Mouse (Mus musculus) liver, embryonic 15.5 days (tissue): ENCODE results near the gene P2ry13. TPM values are rescaled to one million over a fixed set of nuclear protein-coding genes. Genes with fewer than 3 reads are reported as not detected.

ENCODE experiments used
- ATAC-seq: fragments of 200-750 bp; cut with Nextera tagmentation; 2 replicates; pipeline ENCODE4 v1.8.0; 2017; ENCODE audit warnings: moderate number of reproducible peaks, mild to moderate bottlenecking, moderate library complexity; ENCODE audit not compliant: insufficient read depth
- H3K27ac ChIP-seq: fragments of 300-500 bp; sonication (generic); replicated peaks from 2 replicates; pipeline ENCODE4 v1.5.1; 2015; ENCODE audit warnings: mild to moderate bottlenecking, inconsistent platforms
- H3K27me3 ChIP-seq: fragments of 300-500 bp; sonication (generic); 2 replicates; pipeline ENCODE4 v1.6.1; 2015; ENCODE audit warnings: mild to moderate bottlenecking, inconsistent platforms
- H3K36me3 ChIP-seq: fragments of 300-500 bp; sonication (generic); replicated peaks from 2 replicates; pipeline ENCODE4 v1.6.1; 2015; ENCODE audit warnings: moderate library complexity, mild to moderate bottlenecking, inconsistent platforms
- H3K4me1 ChIP-seq: fragments of 300-500 bp; sonication (generic); replicated peaks from 2 replicates; pipeline ENCODE4 v1.6.1; 2015; ENCODE audit warnings: inconsistent platforms
- H3K4me2 ChIP-seq: fragments of 300-500 bp; sonication (generic); 2 replicates; pipeline ENCODE4 v1.6.1; 2015; ENCODE audit warnings: moderate library complexity, mild to moderate bottlenecking, inconsistent platforms
- H3K4me3 ChIP-seq: fragments of 300-500 bp; sonication (generic); replicated peaks from 2 replicates; pipeline ENCODE4 v1.5.1; 2015; ENCODE audit warnings: mild to moderate bottlenecking, inconsistent platforms
- H3K9ac ChIP-seq: fragments of 300-500 bp; sonication (generic); 2 replicates; pipeline ENCODE4 v1.6.1; 2015; ENCODE audit warnings: moderate library complexity, mild to moderate bottlenecking, inconsistent platforms
- H3K9me3 ChIP-seq: fragments of 300-500 bp; sonication (generic); replicated peaks from 2 replicates; pipeline ENCODE4 v1.6.1; 2016; ENCODE audit warnings: inconsistent platforms
- WGBS: fragments of 180-500 bp; shearing (Covaris S2); methylation state at CpG from one replicate; pipeline ENCODE4 v1.1.7; 2015; ENCODE audit warnings: mixed read lengths; ENCODE audit not compliant: insufficient replicate concordance; 5-methylcytosine and 5-hydroxymethylcytosine counted together
- polyA plus RNA-seq: library from polyadenylated mRNA; unstranded; fragments of >200 nt; fragmentation: Nextera tagmentation; extraction: Ambion mirVana; gene quantifications from 2 replicates; pipeline ENCODE4 v1.2.1, GENCODE M21; 2015

P2ry13 gene
- polyA plus RNA-seq = 3.2 and 3.8 TPM in 2 replicates

GRCm38 (mm10) chr3:59210727-59211126, at the start of gene P2ry13:
Gene P2ry13, minus strand, starts transcription at chr3:59210882.
- Histone ChIP-seq H3K4me2 (no peak within 1 kb of the TSS), H3K27me3 (no peaks in the 10 kb centered on the region), H3K9ac (no peak within 1 kb of the TSS), H3K9me3 (no peaks in the 10 kb centered on the region), H3K27ac (no peak within 1 kb of the TSS), H3K4me3 (no peak within 1 kb of the TSS), H3K36me3 (no peaks in the 10 kb centered on the region), H3K4me1 (peaks cover 6% of the 10 kb centered on the region; the same call in 1 of the 2 replicates)
- WGBS = 52% methylated on average over 6 of the region's 6 CpGs
- no peak for ATAC-seq

GRCm38 (mm10) chr3:59257740-59258664, 47.3 kb upstream of the P2ry13 start:
- Histone ChIP-seq H3K9me3 (no peaks in the 10 kb centered on the region), H3K36me3 (no peaks in the 10 kb centered on the region), H3K27me3 (no peaks in the 10 kb centered on the region), H3K4me2 (no peak overlapping the region), H3K4me3 (no peak overlapping the region), H3K9ac (no peak overlapping the region), H3K4me1 (no peaks in the 10 kb centered on the region), H3K27ac (no peak overlapping the region)
- WGBS = 69% methylated on average over 20 of the region's 20 CpGs
- no peak for ATAC-seq

GRCm38 (mm10) chr3:59250454-59250853, 39.8 kb upstream of the P2ry13 start:
- H3K4me3 ChIP-seq = no peak overlapping the region
- WGBS = 78% methylated on average over 1 of the region's 1 CpGs
- no peak for ATAC-seq
- H3K27me3 ChIP-seq = no peaks in the 10 kb centered on the region
- H3K27ac ChIP-seq = no peak overlapping the region
- no peak overlapping the region for H3K9ac ChIP-seq
- no peaks in the 10 kb centered on the region for H3K36me3 ChIP-seq
- no peaks in the 10 kb centered on the region for H3K4me1 ChIP-seq
- H3K4me2 ChIP-seq = no peak overlapping the region
- no peaks in the 10 kb centered on the region for H3K9me3 ChIP-seq

- H3K4me3 ChIP-seq = no peak overlapping the region
- no peaks in the 10 kb centered on the region for H3K27me3 ChIP-seq
- no peak for ATAC-seq
- H3K36me3 ChIP-seq = no peaks in the 10 kb centered on the region
- H3K9ac ChIP-seq = no peak overlapping the region
- no peaks in the 10 kb centered on the region for H3K4me1 ChIP-seq
- H3K9me3 ChIP-seq = no peaks in the 10 kb centered on the region
- H3K4me2 ChIP-seq = no peak overlapping the region
- WGBS = 83% methylated on average over 6 of the region's 6 CpGs
- no peak overlapping the region for H3K27ac ChIP-seq
Measured at GRCm38 (mm10) chr3:59248031-59248430, 37.3 kb upstream of the P2ry13 start.

- 58% methylated on average over 6 of the region's 6 CpGs for WGBS
Measured at GRCm38 (mm10) chr3:59243384-59243783, 32.7 kb upstream of the P2ry13 start.

GRCm38 (mm10) chr3:59234878-59235277, 24.2 kb upstream of the P2ry13 start:
- no peak for ATAC-seq
- H3K36me3 ChIP-seq = no peaks in the 10 kb centered on the region
- H3K9ac ChIP-seq = no peak overlapping the region
- 21% methylated on average over 5 of the region's 5 CpGs for WGBS
- no peak overlapping the region for H3K27ac ChIP-seq
- no peak overlapping the region for H3K4me2 ChIP-seq
- H3K27me3 ChIP-seq = no peaks in the 10 kb centered on the region
- H3K4me1 ChIP-seq = no peaks in the 10 kb centered on the region
- H3K4me3 ChIP-seq = no peak overlapping the region
- no peaks in the 10 kb centered on the region for H3K9me3 ChIP-seq

More at GRCm38 (mm10) chr3:59243384-59243783, 32.7 kb upstream of the P2ry13 start:
- no peaks in the 10 kb centered on the region for H3K27me3 ChIP-seq
- no peaks in the 10 kb centered on the region for H3K4me1 ChIP-seq
- no peak overlapping the region for H3K27ac ChIP-seq
- no peaks in the 10 kb centered on the region for H3K9me3 ChIP-seq
- H3K36me3 ChIP-seq = no peaks in the 10 kb centered on the region
- no peak overlapping the region for H3K4me3 ChIP-seq
- no peak overlapping the region for H3K9ac ChIP-seq
- H3K4me2 ChIP-seq = no peak overlapping the region
- no peak for ATAC-seq

- ATAC-seq = no peak
- Histone ChIP-seq H3K9me3 (no peaks in the 10 kb centered on the region), H3K36me3 (no peaks in the 10 kb centered on the region), H3K9ac (no peak overlapping the region), H3K4me3 (no peak overlapping the region), H3K4me2 (no peak overlapping the region), H3K27ac (no peak overlapping the region), H3K27me3 (no peaks in the 10 kb centered on the region), H3K4me1 (no peaks in the 10 kb centered on the region)
- 64% methylated on average over 3 of the region's 3 CpGs for WGBS
Measured at GRCm38 (mm10) chr3:59230912-59231311, 20.2 kb upstream of the P2ry13 start.

- Histone ChIP-seq H3K9me3 (no peaks in the 10 kb centered on the region), H3K4me1 (no peaks in the 10 kb centered on the region), H3K9ac (no peak overlapping the region), H3K27me3 (no peaks in the 10 kb centered on the region), H3K4me3 (no peak overlapping the region), H3K36me3 (no peaks in the 10 kb centered on the region), H3K4me2 (0 out of 2 replicates have a peak overlapping the region, but pooled peaks have one; percentile 14), H3K27ac (peak overlapping the region; percentile 59)
- WGBS = 30% methylated on average over 10 of the region's 10 CpGs
- ATAC-seq = no peak; the same call in 1 of the 2 replicates
Measured at GRCm38 (mm10) chr3:59228730-59229551, 18.3 kb upstream of the P2ry13 start.

- H3K36me3 ChIP-seq = no peaks in the 10 kb centered on the region
- H3K4me2 ChIP-seq = no peak overlapping the region
- H3K9me3 ChIP-seq = no peaks in the 10 kb centered on the region
- ATAC-seq = no peak
- no peak overlapping the region for H3K9ac ChIP-seq
- no peaks in the 10 kb centered on the region for H3K27me3 ChIP-seq
- no peaks in the 10 kb centered on the region for H3K4me1 ChIP-seq
- H3K27ac ChIP-seq = no peak overlapping the region
- no peak overlapping the region for H3K4me3 ChIP-seq
- 41% methylated on average over 9 of the region's 9 CpGs for WGBS
Measured at GRCm38 (mm10) chr3:59227696-59228095, 17.0 kb upstream of the P2ry13 start.

- no peak for ATAC-seq
- Histone ChIP-seq H3K9me3 (no peaks in the 10 kb centered on the region), H3K4me2 (no peak overlapping the region), H3K27me3 (no peaks in the 10 kb centered on the region), H3K9ac (no peak overlapping the region), H3K27ac (no peak overlapping the region), H3K36me3 (no peaks in the 10 kb centered on the region), H3K4me3 (no peak overlapping the region), H3K4me1 (no peaks in the 10 kb centered on the region)
Measured at GRCm38 (mm10) chr3:59225411-59225810, 14.7 kb upstream of the P2ry13 start.

GRCm38 (mm10) chr3:59222303-59222702, 11.6 kb upstream of the P2ry13 start:
- Histone ChIP-seq H3K4me3 (no peak overlapping the region), H3K4me1 (no peaks in the 10 kb centered on the region), H3K27me3 (no peaks in the 10 kb centered on the region), H3K9me3 (no peaks in the 10 kb centered on the region), H3K36me3 (no peaks in the 10 kb centered on the region), H3K27ac (no peak overlapping the region), H3K4me2 (no peak overlapping the region), H3K9ac (no peak overlapping the region)
- no peak for ATAC-seq
- WGBS = 43% methylated on average over 2 of the region's 2 CpGs
